Mouse (Mus musculus) mesoderm, embryonic 11.5 days (tissue): Measurements from ENCODE around the gene Rbbp8nl.
"Not testable (repeated sequence)": the region's sequence is repeated elsewhere in the genome, so short reads cannot be mapped to it uniquely, and the experiment has no call there.

Source experiments
- DNase-seq: peaks from one replicate; pipeline ENCODE4 v3.0.0-alpha.2; 2012; ENCODE audit warnings: low read depth, low spot score

Rbbp8nl gene

GRCm38 (mm10) chr2:180288966-180289365, 713 bp downstream of the Rbbp8nl start:
- peak; percentile 21 for DNase-seq

GRCm38 (mm10) chr2:180279321-180279720, 10.4 kb downstream of the Rbbp8nl start:
- DNase-seq, result no peak

DNA sequence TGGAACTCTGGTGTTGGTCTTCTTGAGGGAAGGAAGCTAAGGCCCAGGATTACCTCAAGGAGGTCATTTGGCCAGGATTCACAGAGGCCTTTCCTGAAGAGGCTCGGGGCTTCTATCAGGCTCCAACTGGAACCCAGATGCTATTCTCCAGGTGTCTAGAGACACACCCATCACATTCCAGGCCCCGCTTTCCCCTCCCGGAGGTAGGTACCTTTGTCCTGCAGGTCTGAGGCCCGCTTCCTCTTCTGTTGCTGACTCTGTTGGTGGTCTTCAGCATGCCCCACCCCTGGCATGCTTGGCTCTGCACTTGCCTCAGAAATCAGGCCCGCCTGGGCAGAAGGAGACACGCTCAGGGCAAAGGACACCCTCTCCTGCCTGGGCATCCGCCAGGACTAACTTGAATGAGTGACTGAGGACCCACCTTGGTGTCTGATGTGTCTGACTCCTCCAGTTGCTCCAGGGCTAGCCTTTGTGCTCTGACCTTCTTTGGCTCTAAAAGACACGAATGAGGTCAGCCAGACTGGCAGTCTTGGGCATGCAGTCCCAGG, 11.8 kb downstream of the Rbbp8nl start:
- no peak for DNase-seq

DNA sequence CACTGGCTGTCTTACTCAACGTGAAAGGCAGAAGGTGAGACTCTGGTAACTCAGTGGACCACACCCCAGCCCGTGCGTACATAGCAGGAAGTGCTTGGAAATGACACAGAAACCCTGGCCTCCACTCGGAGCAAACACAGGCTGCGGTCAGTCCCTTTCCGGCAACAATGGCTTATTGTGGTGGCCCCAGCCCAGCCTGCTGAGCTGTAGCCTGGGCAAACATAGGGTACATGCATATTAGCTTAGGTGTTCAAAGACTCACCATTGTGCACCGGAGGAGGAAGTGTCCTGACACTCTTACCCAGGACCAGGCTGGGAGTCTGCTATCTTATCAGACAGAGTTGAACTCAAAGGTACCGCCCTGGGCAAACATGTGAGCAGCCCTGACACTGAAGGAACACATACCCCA, 12.8 kb downstream of the Rbbp8nl start:
- no peak for DNase-seq

GRCm38 (mm10) chr2:180276385-180276784, 13.3 kb downstream of the Rbbp8nl start:
- DNase-seq, result no peak

GRCm38 (mm10) chr2:180275836-180276235, 13.8 kb downstream of the Rbbp8nl start:
- peak; percentile 92 for DNase-seq

DNA sequence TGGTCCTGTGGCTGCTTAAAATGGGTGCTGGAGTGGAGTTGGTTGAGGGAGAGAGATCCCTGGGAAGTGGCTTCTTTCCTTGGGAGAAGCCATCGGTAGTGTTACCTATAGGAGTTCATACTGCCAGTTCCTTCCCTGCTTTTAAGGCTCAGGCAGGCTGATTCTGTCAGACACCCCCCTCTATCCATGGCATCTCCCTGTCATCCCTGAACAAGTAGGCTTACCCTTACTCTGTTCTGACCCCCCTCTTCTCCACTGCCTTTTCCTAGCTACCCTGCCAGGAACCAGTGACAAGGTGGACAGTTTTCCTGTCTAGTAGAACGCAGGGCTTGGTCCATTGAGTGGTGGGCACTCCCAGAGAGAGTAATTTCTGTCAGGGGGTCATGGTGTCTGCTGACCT, 15.2 kb downstream of the Rbbp8nl start:
- no peak for DNase-seq

- DNase-seq, result peak; percentile 98
Measured at GRCm38 (mm10) chr2:180273394-180274244, 16.1 kb downstream of the Rbbp8nl start, which contains the start of gene Cables2. Gene Cables2, minus strand, starts transcription at chr2:180273496.

DNA sequence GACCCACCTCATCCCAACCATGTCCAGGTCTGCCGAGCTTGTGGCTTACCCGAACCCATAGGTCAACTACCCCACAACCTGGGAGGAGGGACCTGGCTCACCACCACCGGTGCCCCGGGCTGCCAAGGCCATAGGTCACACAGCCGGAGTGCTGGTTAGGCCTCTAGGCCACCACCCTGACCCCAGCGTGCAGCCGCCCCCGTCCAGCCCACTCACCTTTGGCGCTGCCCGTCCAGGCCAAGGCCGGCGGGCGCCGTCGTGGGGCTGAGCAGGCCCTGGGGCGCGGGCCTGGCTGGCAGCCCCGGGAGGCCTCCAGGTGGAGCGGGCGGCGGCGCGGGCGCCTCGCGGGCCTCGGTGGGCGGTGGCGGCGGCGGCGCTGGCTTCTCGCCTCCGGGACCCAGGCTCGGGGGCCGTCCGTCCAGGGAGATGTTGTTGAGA, 16.8 kb downstream of the Rbbp8nl start:
- DNase-seq, result no peak

- DNase-seq, result no peak
Measured at GRCm38 (mm10) chr2:180271804-180272395, 17.8 kb downstream of the Rbbp8nl start.

GRCm38 (mm10) chr2:180270537-180271255, 19.0 kb downstream of the Rbbp8nl start:
- DNase-seq, result no peak

DNA sequence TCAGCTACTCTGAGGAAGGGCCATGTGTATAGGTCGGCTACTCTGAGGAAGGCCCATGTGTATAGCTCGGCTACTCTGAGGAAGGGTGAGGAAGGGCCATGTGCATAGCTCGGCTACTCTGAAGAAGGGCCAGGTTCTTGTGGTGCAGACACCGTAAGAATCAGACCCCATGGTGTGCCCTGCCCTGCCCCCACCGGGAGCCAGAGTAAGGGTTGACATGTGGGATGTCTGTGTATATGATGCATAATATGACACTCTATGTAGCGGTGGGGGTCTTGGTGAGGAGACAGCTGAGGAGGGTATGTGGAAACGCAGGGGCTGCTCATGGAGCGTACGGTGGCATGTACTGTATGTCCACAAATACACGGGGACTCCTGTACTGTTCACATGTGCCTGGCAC, 20.4 kb downstream of the Rbbp8nl start:
- no peak for DNase-seq

GRCm38 (mm10) chr2:180267955-180268354, 21.7 kb downstream of the Rbbp8nl start:
- no peak for DNase-seq

DNA sequence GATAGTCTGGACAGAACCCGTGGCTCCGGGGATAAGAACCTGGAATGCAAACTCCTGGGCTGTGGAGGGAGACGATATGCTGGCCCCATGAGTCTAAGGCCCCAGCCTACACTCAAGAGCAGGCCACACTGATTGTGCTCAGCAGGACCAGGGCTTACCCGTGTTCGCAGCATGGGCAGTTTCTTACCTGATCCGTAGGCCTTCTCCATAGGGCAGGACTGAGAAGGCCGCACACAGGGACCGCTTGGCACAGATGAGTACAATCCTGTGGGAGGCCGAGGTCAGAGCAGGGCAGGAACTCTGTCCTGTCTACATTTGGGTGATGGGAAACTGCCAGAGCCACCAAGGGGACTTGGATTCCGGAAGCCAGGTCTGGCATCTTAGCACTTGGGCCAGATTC, 26.8 kb downstream of the Rbbp8nl start:
- DNase-seq, result no peak

DNA sequence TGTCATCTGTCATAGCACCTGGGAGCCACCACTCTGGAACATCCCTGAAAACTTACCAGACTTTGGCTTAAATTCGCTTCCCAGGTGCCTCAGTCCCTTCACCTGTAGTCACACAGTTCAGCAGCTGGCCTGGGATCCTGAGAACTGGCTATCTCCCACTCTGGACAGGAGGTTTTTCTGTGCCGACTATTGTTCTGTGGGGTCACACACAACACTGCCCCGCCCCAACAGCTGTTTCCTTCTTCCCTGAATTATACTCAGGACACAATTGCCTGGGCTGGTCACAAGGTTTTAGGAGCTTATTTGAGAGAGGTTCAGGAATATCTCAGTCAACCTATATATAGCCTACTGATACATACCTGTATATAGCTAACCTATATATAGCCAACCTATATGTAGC, 27.2 kb downstream of the Rbbp8nl start:
- no peak for DNase-seq

DNA sequence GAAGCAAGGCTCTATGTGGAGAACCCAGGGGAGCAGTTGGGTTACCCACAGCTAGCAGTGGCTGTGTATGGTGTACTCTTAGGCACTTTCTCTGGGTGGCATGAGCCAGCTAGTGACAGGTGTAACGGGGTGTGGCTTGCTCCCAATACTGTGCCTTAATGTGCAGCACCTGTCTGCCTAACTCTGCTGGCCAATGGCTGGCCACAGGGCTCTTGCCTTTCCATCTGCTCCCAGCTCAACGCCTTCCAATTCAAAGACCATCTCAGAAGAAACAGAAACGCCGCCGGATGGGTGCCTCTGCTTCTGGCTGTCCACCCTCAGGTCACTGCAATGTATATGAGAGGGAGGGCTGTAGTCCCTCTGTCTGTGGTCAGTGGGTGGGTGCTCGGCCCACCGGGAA, 27.8 kb downstream of the Rbbp8nl start:
- no peak for DNase-seq

- DNase-seq, result no peak
Measured at GRCm38 (mm10) chr2:180260610-180261480, 28.8 kb downstream of the Rbbp8nl start.

- not testable (repeated sequence) for DNase-seq
Measured at GRCm38 (mm10) chr2:180259826-180260609, 29.7 kb downstream of the Rbbp8nl start.

DNA sequence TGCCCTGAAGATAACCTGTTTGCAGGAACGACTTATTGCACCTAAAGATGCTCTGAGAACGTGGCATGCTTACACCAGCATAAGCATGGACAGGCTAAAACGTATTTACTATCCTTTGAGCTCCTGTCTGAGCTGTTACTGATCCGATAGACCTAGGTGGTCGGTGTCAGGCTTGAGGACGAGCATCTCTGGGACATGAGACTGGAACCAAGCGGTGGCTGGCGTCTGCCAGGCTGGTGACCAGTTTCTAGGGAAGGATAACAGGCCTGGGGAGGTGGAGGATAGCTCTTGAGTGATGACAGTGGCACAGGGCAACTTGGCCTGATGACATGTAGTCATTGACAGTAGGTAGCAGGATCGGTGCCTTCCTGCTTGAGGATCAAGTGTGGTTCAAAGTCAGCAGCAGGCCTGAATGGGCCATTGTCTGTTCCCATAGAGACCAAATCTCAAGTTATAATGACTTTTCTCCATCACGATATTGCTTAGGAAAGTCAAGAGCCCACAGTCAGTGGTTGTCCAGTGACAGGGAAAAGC, 30.7 kb downstream of the Rbbp8nl start:
- not testable (repeated sequence) for DNase-seq
